Mouse (Mus musculus) CH12.LX (cell line): ENCODE measurements at regions not wholly inside any gene's neighbourhood (a gene's known extent, or its start where the extent isn't known, plus 50 kb on each side); places are given as distances from the start of the nearest gene placed in this dataset.

ENCODE experiments used
- CTCF ChIP-seq, 2 experiments: IDR thresholded peaks in 1 of 2; conservative IDR thresholded peaks in 1 of 2; 2 replicates each; pipeline ENCODE4 v1.5.1; 2011 to 2012; ENCODE audit warnings: low read depth in 2 of 2, low read length in 2 of 2, improper control_type of control experiment in 1 of 2, inconsistent platforms in 1 of 2, mild to moderate bottlenecking in 1 of 2, moderate library complexity in 1 of 2
- E2F4 ChIP-seq: IDR thresholded peaks from 2 replicates; pipeline ENCODE4 v1.6.1; 2011; ENCODE audit warnings: low read depth, low read length, improper control_type of control experiment; ENCODE audit not compliant: insufficient replicate concordance
- ELF1 ChIP-seq: IDR thresholded peaks from 2 replicates; pipeline ENCODE4 v1.6.1; 2014; ENCODE audit warnings: low read depth, mild to moderate bottlenecking, inconsistent platforms, low read length, improper control_type of control experiment
- HCFC1 ChIP-seq: IDR thresholded peaks from 2 replicates; pipeline ENCODE4 v1.6.1; 2012; ENCODE audit warnings: low read depth, mild to moderate bottlenecking, inconsistent platforms, low read length, improper control_type of control experiment
- JUND ChIP-seq: conservative IDR thresholded peaks from 2 replicates; pipeline ENCODE4 v1.6.1; 2011; ENCODE audit warnings: low read depth, low read length, improper control_type of control experiment
- MXI1 ChIP-seq: IDR thresholded peaks from 2 replicates; pipeline ENCODE4 v1.6.1; 2011; ENCODE audit warnings: mild to moderate bottlenecking, low read depth, low read length, improper control_type of control experiment
- NELFE ChIP-seq: IDR thresholded peaks from 2 replicates; pipeline ENCODE4 v1.6.1; 2011; ENCODE audit warnings: low read depth, low read length, improper control_type of control experiment
- POLR2A ChIP-seq: IDR thresholded peaks from 2 replicates; pipeline ENCODE4 v1.6.1; 2011; ENCODE audit warnings: low read depth, mild to moderate bottlenecking, improper control_type of control experiment, low read length
- TCF12 ChIP-seq: IDR thresholded peaks from 2 replicates; pipeline ENCODE4 v1.6.1; 2014; ENCODE audit warnings: low read depth, mild to moderate bottlenecking, inconsistent platforms, low read length, improper control_type of control experiment
- ZKSCAN1 ChIP-seq: IDR thresholded peaks from 2 replicates; pipeline ENCODE4 v1.6.1; 2012; ENCODE audit warnings: low read depth, inconsistent platforms, low read length, improper control_type of control experiment, borderline replicate concordance

DNA sequence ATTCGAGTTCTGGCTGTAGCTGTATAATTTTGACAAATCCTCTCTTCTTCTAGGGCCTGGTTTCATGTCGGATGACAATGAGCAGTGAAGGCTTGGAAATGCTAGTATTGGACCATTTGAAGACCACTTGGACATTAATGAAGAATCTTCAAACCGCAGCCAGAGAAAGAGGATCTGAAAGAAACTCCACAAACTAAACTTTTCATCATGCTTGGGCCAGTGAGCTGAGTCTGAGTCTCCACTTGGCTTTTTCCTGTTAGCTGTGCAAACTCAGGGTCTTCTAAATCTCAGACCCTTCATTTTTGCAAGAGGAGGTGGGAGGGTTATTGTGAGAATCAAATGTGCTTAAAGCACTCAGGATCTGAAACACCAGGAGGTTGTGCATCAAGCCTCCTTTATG lies 176.6 kb downstream of the Mex3b start:
- no peak for TF ChIP-seq E2F4
- no peak for TF ChIP-seq NELFE
- TF ChIP-seq POLR2A, result no peak
- no peak for TF ChIP-seq ELF1
- no peak for TF ChIP-seq TCF12
- TF ChIP-seq JUND, result no peak
- no peak for TF ChIP-seq MXI1
- no peak for TF ChIP-seq CTCF (conservative IDR thresholded peaks at IDR 0.05 in 1 of 2, IDR thresholded peaks at IDR 0.05 in 1 of 2; ENCODE audit: low read depth in 2 of 2, low read length in 2 of 2)
- TF ChIP-seq HCFC1, result no peak
- TF ChIP-seq ZKSCAN1, result no peak
